ENCODE assay signal across 16 mouse cellular contexts in the genomic region with DNA sequence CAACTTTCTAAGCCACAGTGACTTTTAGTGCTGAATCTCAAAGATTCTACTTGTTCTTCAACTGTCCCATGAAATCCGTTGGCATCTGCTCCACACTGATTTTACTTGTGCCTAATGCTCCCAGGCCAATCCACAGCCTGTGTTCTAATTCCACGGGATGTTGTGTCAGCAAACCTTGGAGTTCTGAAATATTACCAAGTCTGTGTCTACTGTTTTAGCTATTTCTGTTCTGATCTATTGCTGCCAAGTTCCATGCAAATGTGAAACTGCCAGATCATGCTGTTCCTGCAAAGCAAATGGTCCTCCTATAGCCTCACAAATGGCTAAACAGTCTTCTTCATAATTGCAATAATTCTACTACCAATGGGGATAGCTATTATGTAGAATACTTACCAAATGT.
DNase-seq lines count a peak whose midpoint lies in the region; TF ChIP-seq lines count a peak whose summit lies in the region.
"Had no signal": no experiment of that assay in that cellular context is flagged by ENCODE, and none has a peak within 500 bp of the region (broad histone marks: within the 10 kb centered on the region; RNA-seq: fewer than 3 reads in every experiment).

No protein-coding gene starts in this region.

- 10% methylated on average over 2 of the region's 2 CpGs for WGBS in cerebellum, adult 2 months

- H3K27ac ChIP-seq in cerebellum, adult 2 months (ENCODE audit: insufficient read depth, low read length) = peak overlapping the region; percentile 20; the same call in 1 of the 2 replicates
- H3K27ac ChIP-seq: forebrain, embryonic 10.5 days; heart, adult 2 months; kidney, embryonic 15.5 days; limb, embryonic 15.5 days; midbrain, embryonic 12.5 days had no signal

- TF ChIP-seq CTCF in cerebellum, adult 2 months (IDR thresholded peaks at IDR 0.05; ENCODE audit: borderline replicate concordance, insufficient read depth, low read depth, low read length) = no peak

- no peak overlapping the region for H3K4me3 ChIP-seq in cerebellum, adult 2 months (replicated peaks; ENCODE audit: insufficient read depth, low read depth, low read length)
- H3K4me3 ChIP-seq: forebrain, embryonic 10.5 days; heart, adult 2 months; kidney, embryonic 15.5 days; limb, embryonic 15.5 days; midbrain, embryonic 12.5 days had no signal

- peaks cover 7% of the 10 kb centered on the region; the same call in 1 of the 2 replicates for H3K4me1 ChIP-seq in cerebellum, adult 2 months (ENCODE audit: control insufficient read depth, insufficient read depth, low read length)
- H3K4me1 ChIP-seq: forebrain, embryonic 10.5 days; kidney, embryonic 15.5 days; limb, embryonic 15.5 days; midbrain, embryonic 12.5 days had no signal

- no peaks in the 10 kb centered on the region for H3K27me3 ChIP-seq in cerebellum, adult 2 months (ENCODE audit: control insufficient read depth, insufficient read depth, low read length)
- H3K27me3 ChIP-seq: kidney, embryonic 15.5 days; limb, embryonic 15.5 days; midbrain, embryonic 12.5 days had no signal

- peak; percentile 19 to 79 for DNase-seq in layer of hippocampus, adult 18-20 months (ENCODE audit: low spot score in 2 of 2)
- DNase-seq in layer of hippocampus, postnatal 25 days (ENCODE audit: extremely low spot score in 1 of 2, low spot score in 1 of 2) = no peak
- DNase-seq in cerebellum, adult 2 months = peak; percentile 43 to 83
- DNase-seq in cerebellum, postnatal 36 days = peak; percentile 9 to 42
- peak; percentile 54 for DNase-seq in telencephalon, adult 2 months (ENCODE audit: low read depth, low spot score)
- no peak for DNase-seq in urinary bladder, postnatal 36 days (ENCODE audit: low spot score in 2 of 2)
- no peak for DNase-seq in adrenal gland, postnatal 4 days (ENCODE audit: low spot score in 2 of 2)
- DNase-seq: gastrocnemius, postnatal 14 days; heart, adult 2 months; heart, postnatal 4 days; kidney, postnatal 4 days; thymus, adult 2 months had no signal

- no peak for TF ChIP-seq POLR2A in cerebellum, adult 2 months (IDR thresholded peaks at IDR 0.05; ENCODE audit: borderline replicate concordance, insufficient read depth, low read length)

Comparison
In these comparisons a context has a peak if more than half of its experiments do, and no peak if none do; other contexts are left out.
1. DNase-seq: peak in layer of hippocampus, adult 18-20 months (2 of 2), cerebellum, adult 2 months (2 of 2), cerebellum, postnatal 36 days (2 of 2) and telencephalon, adult 2 months (single experiment); none in layer of hippocampus, postnatal 25 days (0 of 2), urinary bladder, postnatal 36 days (0 of 2) and adrenal gland, postnatal 4 days (0 of 2).